ENCODE assay signal across 9 mouse cellular contexts in the genomic region with DNA sequence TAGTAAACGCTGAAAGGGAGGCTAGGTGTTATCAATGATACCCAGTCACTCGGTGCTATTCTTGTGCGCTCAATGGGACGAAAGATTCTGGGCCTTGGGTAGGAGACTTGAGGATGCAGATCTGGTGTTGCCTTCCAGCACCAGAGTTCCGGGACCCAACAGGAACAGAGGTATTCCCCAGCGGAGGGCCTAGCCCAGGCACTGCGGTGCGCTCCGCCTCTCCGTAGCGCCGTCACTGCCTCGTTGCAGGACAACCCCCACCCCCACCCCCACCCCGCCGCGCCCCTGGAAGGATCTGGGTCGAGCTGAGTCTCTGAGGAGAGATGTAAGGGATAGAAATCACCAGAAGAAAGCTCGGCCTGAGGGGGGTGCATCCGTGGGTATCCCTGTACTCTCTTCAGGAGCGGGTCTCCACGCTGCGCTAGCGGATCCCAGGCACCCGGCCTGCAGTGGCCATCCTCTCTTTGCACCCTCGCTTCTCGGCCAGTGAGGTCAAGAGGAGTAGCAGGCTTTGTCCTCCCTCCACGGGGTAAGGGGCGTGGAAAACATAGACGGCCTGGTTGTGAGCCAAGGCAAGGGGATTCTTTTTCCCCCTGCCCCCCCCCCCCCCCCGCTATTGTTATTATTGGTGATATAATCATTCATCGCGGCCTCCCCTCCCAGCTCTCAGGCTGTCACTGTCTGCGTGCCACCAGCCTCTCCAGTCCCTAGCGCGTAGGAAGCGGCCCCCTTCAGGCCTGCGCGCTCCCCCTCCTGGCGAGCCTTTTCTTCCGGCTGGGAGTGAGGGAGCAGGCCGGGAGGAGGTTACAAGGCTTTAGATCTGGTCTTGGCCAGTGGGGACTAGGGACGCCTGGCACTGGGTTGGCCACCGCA. TPM values are rescaled to one million over a fixed set of nuclear protein-coding genes. Genes with fewer than 3 reads are reported as not detected.
DNase-seq lines count a peak whose midpoint lies in the region; ATAC-seq and TF ChIP-seq lines count a peak whose summit lies in the region.
"Had no signal": no experiment of that assay in that cellular context is flagged by ENCODE, and none has a peak within 500 bp of the region (broad histone marks: within the 10 kb centered on the region; RNA-seq: fewer than 3 reads in every experiment).

No protein-coding gene starts in this region.

- peak; percentile 73 for TF ChIP-seq CTCF in layer of hippocampus, adult 2 months (conservative IDR thresholded peaks at IDR 0.05)
- no peak for TF ChIP-seq CTCF in lung, adult 2 months (IDR thresholded peaks at IDR 0.05; ENCODE audit: insufficient read depth, low read length)

- peak overlapping the region; percentile 87 for H3K4me2 ChIP-seq in forebrain, embryonic 15.5 days (replicated peaks)

- H3K27me3 ChIP-seq in forebrain, embryonic 15.5 days: no peaks in the 10 kb centered on the region

- under 1% methylated on average over 39 of the region's 43 CpGs for WGBS in forebrain, embryonic 15.5 days
- 0% methylated on average over 42 of the region's 43 CpGs for WGBS in lung, adult 2 months

- H3K9ac ChIP-seq in forebrain, embryonic 15.5 days (replicated peaks): peak overlapping the region; percentile 94

- H3K9me3 ChIP-seq in forebrain, embryonic 15.5 days: no peaks in the 10 kb centered on the region

- peaks cover 13% of the 10 kb centered on the region for H3K36me3 ChIP-seq in forebrain, embryonic 15.5 days

- peak overlapping the region; percentile 70 for H3K4me3 ChIP-seq in forebrain, embryonic 15.5 days
- H3K4me3 ChIP-seq in layer of hippocampus, adult 2 months: peak overlapping the region; percentile 78
- H3K4me3 ChIP-seq in lung, adult 2 months (replicated peaks; ENCODE audit: extremely low read depth, low read depth, low read length): peak overlapping the region; percentile 76

- peak; percentile 70 for TF ChIP-seq POLR2A in lung, adult 2 months (IDR thresholded peaks at IDR 0.05; ENCODE audit: borderline replicate concordance, extremely low read depth, low read depth, low read length)

- peak; percentile 83 for DNase-seq in ES-CJ7 (ENCODE audit: low read depth, low spot score)
- DNase-seq in cerebellum, adult 11 months: peak; percentile 77
- peak; percentile 67 for DNase-seq in heart, postnatal 25 days (ENCODE audit: low spot score)
- DNase-seq in layer of hippocampus, adult 2 months (ENCODE audit: low spot score in 2 of 2): peak; percentile 83
- peak; percentile 76 for DNase-seq in lung, adult 2 months
- DNase-seq in testis, postnatal 14 days (ENCODE audit: low spot score): peak; percentile 79

- H3K27ac ChIP-seq in forebrain, embryonic 15.5 days (replicated peaks): peak overlapping the region; percentile 97
- peak overlapping the region; percentile 98 for H3K27ac ChIP-seq in layer of hippocampus, adult 2 months

- intact Hi-C loops in heart, postnatal 25 days (cut with DNase I): loop anchor here (2.0 kb wide), 1 partner anchor 27 kb away; a partner anchor contains a TSS

- ATAC-seq in forebrain, embryonic 15.5 days (replicated peaks): peak; percentile 90
- peak; percentile 42 for ATAC-seq in neutrophil, adult 5-6 weeks (ENCODE audit: extremely low read depth, insufficient number of reproducible peaks, low FRiP score, poor library complexity, severe bottlenecking)

- peaks cover 31% of the 10 kb centered on the region for H3K4me1 ChIP-seq in forebrain, embryonic 15.5 days
- no peaks in the 10 kb centered on the region for H3K4me1 ChIP-seq in lung, adult 2 months (ENCODE audit: control insufficient read depth, insufficient read depth, low read length)

RNA-seq across cellular contexts. Expression of a gene that starts 0.7 kb away (rescaled TPM):
- 31.5 and 32.0 TPM in 2 replicates for polyA plus RNA-seq in forebrain, embryonic 15.5 days (2015; fragmentation: Nextera tagmentation; extraction: Ambion mirVana)
- 10 to 100 TPM in 1 of 2 experiments, 1 to 10 TPM in 1; 10.0 to 11.3 TPM for total RNA-seq in heart, postnatal 25 days (2021)
- total RNA-seq in layer of hippocampus, adult 2 months (2021): 10 to 100 TPM; 34.0 to 37.4 TPM
- polyA plus RNA-seq in lung, adult 2 months (2012; rRNA removed): 4.6 and 6.2 TPM in 2 replicates
- 1.6 and 2.1 TPM in 2 replicates for total RNA-seq in neutrophil, adult 5-6 weeks (2017)

RNA-seq across cellular contexts. Expression of a gene that starts 0.8 kb away (rescaled TPM):
- polyA plus RNA-seq in forebrain, embryonic 15.5 days (2015; fragmentation: Nextera tagmentation; extraction: Ambion mirVana): 29.0 and 31.8 TPM in 2 replicates
- 10 to 100 TPM; 23.0 to 24.9 TPM for total RNA-seq in heart, postnatal 25 days (2021)
- total RNA-seq in layer of hippocampus, adult 2 months (2021): 10 to 100 TPM in 1 of 2 experiments, 1 to 10 TPM in 1; 8.6 to 10.2 TPM
- 14.9 and 16.6 TPM in 2 replicates for polyA plus RNA-seq in lung, adult 2 months (2012; rRNA removed)
- total RNA-seq in neutrophil, adult 5-6 weeks (2017): 1.2 and 2.3 TPM in 2 replicates

RNA-seq across cellular contexts. Expression of a gene that starts 17.2 kb away (rescaled TPM):
- 68.3 and 75.9 TPM in 2 replicates for polyA plus RNA-seq in forebrain, embryonic 15.5 days (2015; fragmentation: Nextera tagmentation; extraction: Ambion mirVana)
- 1 to 10 TPM; 5.3 to 8.0 TPM for total RNA-seq in heart, postnatal 25 days (2021)
- total RNA-seq in layer of hippocampus, adult 2 months (2021): 10 to 100 TPM in 1 of 2 experiments, 1 to 10 TPM in 1; 9.0 to 10.3 TPM
- 3.7 and 5.0 TPM in 2 replicates for polyA plus RNA-seq in lung, adult 2 months (2012; rRNA removed)
- 18.2 and 19.0 TPM in 2 replicates for total RNA-seq in neutrophil, adult 5-6 weeks (2017)

RNA-seq across cellular contexts. Expression of a gene that starts 28.1 kb away (rescaled TPM):
- polyA plus RNA-seq in forebrain, embryonic 15.5 days (2015; fragmentation: Nextera tagmentation; extraction: Ambion mirVana): 35.5 and 37.4 TPM in 2 replicates
- total RNA-seq in heart, postnatal 25 days (2021): 10 to 100 TPM; 16.0 to 19.4 TPM
- 10 to 100 TPM; 19.7 to 22.1 TPM for total RNA-seq in layer of hippocampus, adult 2 months (2021)
- 4.7 and 5.5 TPM in 2 replicates for polyA plus RNA-seq in lung, adult 2 months (2012; rRNA removed)
- 21.5 and 23.5 TPM in 2 replicates for total RNA-seq in neutrophil, adult 5-6 weeks (2017)

RNA-seq across cellular contexts. Expression of a gene that starts 57.7 kb away (rescaled TPM):
- polyA plus RNA-seq in forebrain, embryonic 15.5 days (2015; fragmentation: Nextera tagmentation; extraction: Ambion mirVana): 0.13 and 0.18 TPM in 2 replicates
- not detected for total RNA-seq in heart, postnatal 25 days (2021)
- not detected for total RNA-seq in layer of hippocampus, adult 2 months (2021)
- polyA plus RNA-seq in lung, adult 2 months (2012; rRNA removed): not detected in 2 replicates
- 0.81 and 0.86 TPM in 2 replicates for total RNA-seq in neutrophil, adult 5-6 weeks (2017)
- polyA plus RNA-seq: large intestine, adult 2 months had no signal

Comparison
In these comparisons a context has a peak if more than half of its experiments do, and no peak if none do; other contexts are left out.
1. Peak in every context shown above with its lines: DNase-seq, ATAC-seq, H3K4me3 ChIP-seq and H3K27ac ChIP-seq.